In genomic region chr4:33823850-33824249, GRCm38 (mm10) we compare ENCODE assay signal across 21 mouse cellular contexts.
DNase-seq lines count a peak whose midpoint lies in the region; ATAC-seq and TF ChIP-seq lines count a peak whose summit lies in the region.
"Had no signal": no experiment of that assay in that cellular context is flagged by ENCODE, and none has a peak within 500 bp of the region (broad histone marks: within the 10 kb centered on the region; RNA-seq: fewer than 3 reads in every experiment).

No protein-coding gene starts in this region.

- no peak overlapping the region for H3K4me3 ChIP-seq in hindbrain, embryonic 12.5 days
- no peak overlapping the region for H3K4me3 ChIP-seq in hindbrain, postnatal 0 days (ENCODE audit: low read length)
- H3K4me3 ChIP-seq in ES-Bruce4 (ENCODE audit: low read depth, low read length) = no peak overlapping the region
- H3K4me3 ChIP-seq in limb, embryonic 11.5 days (ENCODE audit: low read depth, low read length) = no peak overlapping the region
- H3K4me3 ChIP-seq: heart, adult 2 months; neural tube, embryonic 13.5 days had no signal

- peaks cover 5% of the 10 kb centered on the region for H3K4me1 ChIP-seq in hindbrain, embryonic 12.5 days
- no peaks in the 10 kb centered on the region for H3K4me1 ChIP-seq in hindbrain, postnatal 0 days (ENCODE audit: insufficient read depth, low read length)
- no peaks in the 10 kb centered on the region for H3K4me1 ChIP-seq in ES-Bruce4 (ENCODE audit: control insufficient read depth, insufficient read depth, low read length)
- 0 out of 2 replicates have a peak, but pooled peaks cover 3% of the 10 kb centered on the region for H3K4me1 ChIP-seq in limb, embryonic 11.5 days (ENCODE audit: control insufficient read depth, insufficient read depth, low read length)

- WGBS in hindbrain, embryonic 12.5 days = 1% methylated on average over 5 of the region's 5 CpGs
- WGBS in hindbrain, postnatal 0 days = 5% methylated on average over 5 of the region's 5 CpGs
- WGBS in limb, embryonic 11.5 days = 4% methylated on average over 5 of the region's 5 CpGs

- no peaks in the 10 kb centered on the region for H3K36me3 ChIP-seq in hindbrain, embryonic 12.5 days
- no peaks in the 10 kb centered on the region for H3K36me3 ChIP-seq in hindbrain, postnatal 0 days (ENCODE audit: insufficient read depth, low read length)
- H3K36me3 ChIP-seq in ES-Bruce4 (ENCODE audit: control insufficient read depth, insufficient read depth, low read length, poor library complexity, severe bottlenecking) = no peaks in the 10 kb centered on the region
- no peaks in the 10 kb centered on the region for H3K36me3 ChIP-seq in limb, embryonic 11.5 days (ENCODE audit: control insufficient read depth, insufficient read depth, low read length)
- H3K36me3 ChIP-seq: neural tube, embryonic 13.5 days had no signal

- H3K27me3 ChIP-seq in hindbrain, embryonic 12.5 days = no peaks in the 10 kb centered on the region
- H3K27me3 ChIP-seq in hindbrain, postnatal 0 days (ENCODE audit: insufficient read depth, low read length) = no peaks in the 10 kb centered on the region
- H3K27me3 ChIP-seq in ES-Bruce4 (ENCODE audit: control insufficient read depth, insufficient read depth, low read length, poor library complexity, severe bottlenecking) = peaks cover 4% of the 10 kb centered on the region
- H3K27me3 ChIP-seq in limb, embryonic 11.5 days (ENCODE audit: control insufficient read depth, insufficient read depth, low read length) = no peaks in the 10 kb centered on the region
- H3K27me3 ChIP-seq: neural tube, embryonic 13.5 days had no signal

- ATAC-seq in hindbrain, embryonic 12.5 days (ENCODE audit: low FRiP score) = 0 out of 2 replicates have a peak, but pooled peaks have one; percentile 26
- ATAC-seq in hindbrain, postnatal 0 days = no peak
- no peak for ATAC-seq in limb, embryonic 11.5 days (ENCODE audit: insufficient number of reproducible peaks, low FRiP score, low TSS enrichment, low read depth)
- ATAC-seq: forebrain, embryonic 16.5 days; intestine, postnatal 0 days had no signal

- peak; percentile 99 for TF ChIP-seq EP300 in ES-Bruce4 (IDR thresholded peaks at IDR 0.05; ENCODE audit: insufficient read depth, low read depth, low read length)

- no peak for DNase-seq in hindbrain, postnatal 0 days (ENCODE audit: low spot score)
- peak; percentile 55 for DNase-seq in WW6 (ENCODE audit: low read depth, low spot score)
- peak; percentile 39 for DNase-seq in limb, embryonic 11.5 days (ENCODE audit: low spot score)
- DNase-seq in lung, adult 18-20 months = no peak
- DNase-seq in heart, adult 11 months = no peak
- DNase-seq: B cell, adult 2 months; cerebellum, postnatal 10 days; heart, adult 2 months; kidney, postnatal 14 days; layer of hippocampus, adult 9-11 months; lung, embryonic 14.5 days; thymus, postnatal 4 days had no signal

- H3K27ac ChIP-seq in hindbrain, embryonic 12.5 days = peak overlapping the region; percentile 12; the same call in 1 of the 2 replicates
- no peak overlapping the region for H3K27ac ChIP-seq in hindbrain, postnatal 0 days
- 0 out of 2 replicates have a peak overlapping the region, but pooled peaks have one; percentile 53 for H3K27ac ChIP-seq in ES-Bruce4 (ENCODE audit: insufficient read depth, low read length)
- no peak overlapping the region for H3K27ac ChIP-seq in limb, embryonic 11.5 days (replicated peaks; ENCODE audit: low read depth, low read length)
- H3K27ac ChIP-seq: heart, adult 2 months; hindbrain, embryonic 14.5 days; macrophage; neural tube, embryonic 13.5 days; stomach, postnatal 0 days had no signal

- no peaks in the 10 kb centered on the region for H3K9me3 ChIP-seq in hindbrain, embryonic 12.5 days (replicated peaks)
- H3K9me3 ChIP-seq in hindbrain, postnatal 0 days (ENCODE audit: low read length) = no peaks in the 10 kb centered on the region
- peaks cover 5% of the 10 kb centered on the region for H3K9me3 ChIP-seq in ES-Bruce4 (replicated peaks; ENCODE audit: control insufficient read depth, insufficient read depth, low read length, poor library complexity, severe bottlenecking)
- no peaks in the 10 kb centered on the region for H3K9me3 ChIP-seq in limb, embryonic 11.5 days (ENCODE audit: control insufficient read depth, low read length)
- H3K9me3 ChIP-seq: neural tube, embryonic 13.5 days had no signal

- H3K9ac ChIP-seq in hindbrain, embryonic 12.5 days = no peak overlapping the region
- H3K9ac ChIP-seq in hindbrain, postnatal 0 days (replicated peaks; ENCODE audit: low read length) = no peak overlapping the region
- H3K9ac ChIP-seq in ES-Bruce4 (ENCODE audit: low read depth, poor library complexity, severe bottlenecking) = no peak overlapping the region
- H3K9ac ChIP-seq in limb, embryonic 11.5 days (ENCODE audit: low read length) = no peak overlapping the region
- H3K9ac ChIP-seq: hindbrain, embryonic 14.5 days; lung, embryonic 14.5 days; neural tube, embryonic 13.5 days had no signal

- TF ChIP-seq CTCF in hindbrain, postnatal 0 days (IDR thresholded peaks at IDR 0.05; ENCODE audit: low read depth) = no peak
- TF ChIP-seq CTCF in ES-Bruce4 (IDR thresholded peaks at IDR 0.05; ENCODE audit: low read depth, low read length) = no peak

- no peak for TF ChIP-seq POLR2A in ES-Bruce4 (IDR thresholded peaks at IDR 0.05; ENCODE audit: insufficient read depth, low read length)

- H3K4me2 ChIP-seq in hindbrain, embryonic 12.5 days (replicated peaks) = no peak overlapping the region
- no peak overlapping the region for H3K4me2 ChIP-seq in hindbrain, postnatal 0 days (ENCODE audit: low read depth, low read length)
- H3K4me2 ChIP-seq in limb, embryonic 11.5 days (ENCODE audit: low read depth, severe bottlenecking) = no peak overlapping the region
- H3K4me2 ChIP-seq: hindbrain, embryonic 14.5 days; liver, embryonic 11.5 days; lung, embryonic 14.5 days; neural tube, embryonic 13.5 days had no signal

Comparison
In these comparisons a context has a peak if more than half of its experiments do, and no peak if none do; other contexts are left out.
1. H3K27ac ChIP-seq: peak in hindbrain, embryonic 12.5 days (single experiment) and ES-Bruce4 (single experiment); none in hindbrain, postnatal 0 days (single experiment) and limb, embryonic 11.5 days (single experiment).
2. DNase-seq: peak in WW6 (single experiment) and limb, embryonic 11.5 days (single experiment); none in hindbrain, postnatal 0 days (single experiment), lung, adult 18-20 months (0 of 2) and heart, adult 11 months (single experiment).